Mouse (Mus musculus) embryonic facial prominence, embryonic 11.5 days (tissue): Measurements from ENCODE around the gene Fbxl8. TPM values are rescaled to one million over a fixed set of nuclear protein-coding genes. Genes with fewer than 3 reads are reported as not detected.
A peak's percentile ranks its signal among the peaks of the same experiment; 100 is the strongest.

ENCODE experiments used
- ATAC-seq: fragments of 200-750 bp; cut with Nextera tagmentation; replicated peaks from 2 replicates; pipeline ENCODE4 v1.8.0; 2017; ENCODE audit warnings: low read depth; ENCODE audit not compliant: insufficient number of reproducible peaks, low FRiP score, low TSS enrichment
- DNase-seq: peaks from one replicate; pipeline ENCODE4 v3.0.0-alpha.2; 2015; ENCODE audit warnings: low spot score
- H3K27ac ChIP-seq: fragments of 300-500 bp; sonication (generic); replicated peaks from 2 replicates; pipeline ENCODE4 v1.5.1; 2014; ENCODE audit warnings: mild to moderate bottlenecking, low read depth, low read length, control low read depth
- H3K27me3 ChIP-seq: fragments of 300-500 bp; sonication (generic); 2 replicates; pipeline ENCODE4 v1.6.1; 2014; ENCODE audit warnings: mild to moderate bottlenecking, low read length, moderate library complexity, mixed read lengths; ENCODE audit not compliant: control insufficient read depth, insufficient read depth
- H3K36me3 ChIP-seq: fragments of 300-500 bp; sonication (generic); replicated peaks from 2 replicates; pipeline ENCODE4 v1.6.1; 2014; ENCODE audit warnings: low read depth, mild to moderate bottlenecking, low read length, moderate library complexity, mixed read lengths; ENCODE audit not compliant: control insufficient read depth, insufficient read depth
- H3K4me1 ChIP-seq: fragments of 300-500 bp; sonication (generic); 2 replicates; pipeline ENCODE4 v1.6.1; 2014; ENCODE audit warnings: low read length, mixed read lengths; ENCODE audit not compliant: control insufficient read depth, insufficient read depth
- H3K4me2 ChIP-seq: fragments of 300-500 bp; sonication (generic); 2 replicates; pipeline ENCODE4 v1.6.1; 2014; ENCODE audit warnings: low read depth, mild to moderate bottlenecking, control low read depth, low read length, moderate library complexity
- H3K4me3 ChIP-seq: fragments of 300-500 bp; sonication (generic); 2 replicates; pipeline ENCODE4 v1.5.1; 2014; ENCODE audit warnings: low read depth, low read length, control low read depth
- H3K9ac ChIP-seq: fragments of 300-500 bp; sonication (generic); replicated peaks from 2 replicates; pipeline ENCODE4 v1.6.1; 2014; ENCODE audit warnings: mild to moderate bottlenecking, control low read depth, low read length
- H3K9me3 ChIP-seq: fragments of 300-500 bp; sonication (generic); replicated peaks from 2 replicates; pipeline ENCODE4 v1.6.1; 2016; ENCODE audit warnings: mild to moderate bottlenecking, low read length, inconsistent platforms, mixed read lengths; ENCODE audit not compliant: control insufficient read depth
- WGBS: fragments of 180-500 bp; shearing (Covaris S2); extraction: QIAGEN DNeasy Blood & Tissue Kit; methylation state at CpG from one replicate; pipeline ENCODE4 v1.1.7; 2014; 5-methylcytosine and 5-hydroxymethylcytosine counted together
- polyA plus RNA-seq: library from polyadenylated mRNA; unstranded; fragments of >200 nt; fragmentation: Nextera tagmentation; extraction: Ambion mirVana; gene quantifications from 2 replicates; pipeline ENCODE4 v1.2.1, GENCODE M21; 2014

Fbxl8 gene
- polyA plus RNA-seq, 1 experiment from 2014 or later, result 1.2 TPM

DNA sequence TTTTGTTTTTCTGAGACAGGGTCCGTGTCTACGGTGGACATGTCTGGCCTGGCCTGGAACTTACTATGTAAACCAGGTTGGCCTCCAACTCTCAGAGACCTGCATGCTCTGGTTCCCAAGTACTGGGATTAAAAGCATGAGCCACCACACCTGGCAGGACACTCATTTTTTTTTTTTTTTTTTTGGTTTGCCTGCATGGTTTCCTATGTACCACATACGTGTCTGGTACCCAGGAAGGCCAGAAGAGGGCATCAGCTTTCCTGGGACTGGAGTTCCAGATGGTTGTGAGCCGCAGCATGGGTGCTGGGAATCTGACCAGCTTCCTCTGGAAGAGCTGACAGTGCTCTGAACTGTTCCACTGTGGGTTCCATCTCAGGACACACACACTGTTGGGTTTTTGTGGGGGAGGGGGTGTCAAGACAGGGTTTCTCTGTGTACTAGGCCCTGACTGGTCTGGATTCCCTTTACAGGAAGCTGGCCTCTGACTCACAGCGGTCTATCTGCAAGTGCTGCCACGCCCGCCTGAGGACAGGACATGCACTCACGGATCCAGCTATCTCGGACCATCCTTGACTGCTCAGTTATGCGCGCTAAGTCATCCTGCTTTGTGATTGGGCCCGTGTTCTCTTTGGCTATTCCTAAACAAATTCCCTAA is 3.0 kb upstream of the Fbxl8 start:
- 86% methylated on average over 12 of the region's 12 CpGs for WGBS
- Histone ChIP-seq H3K9me3 (no peaks in the 10 kb centered on the region), H3K27me3 (peaks cover 53% of the 10 kb centered on the region), H3K4me2 (no peak overlapping the region), H3K4me3 (no peak overlapping the region), H3K4me1 (peaks cover 2% of the 10 kb centered on the region), H3K27ac (no peak overlapping the region), H3K36me3 (no peaks in the 10 kb centered on the region), H3K9ac (no peak overlapping the region)
- DNase-seq (no peak), ATAC-seq (no peak)

- DNase-seq (no peak), ATAC-seq (no peak)
- Histone ChIP-seq H3K4me2 (no peak overlapping the region), H3K4me1 (peaks cover 4% of the 10 kb centered on the region), H3K36me3 (no peaks in the 10 kb centered on the region), H3K9ac (no peak overlapping the region), H3K9me3 (no peaks in the 10 kb centered on the region), H3K27ac (no peak overlapping the region), H3K4me3 (no peak overlapping the region), H3K27me3 (peaks cover 66% of the 10 kb centered on the region)
- 40% methylated on average over 16 of the region's 16 CpGs for WGBS
Observed at GRCm38 (mm10) chr8:105263244-105263912, 1.1 kb upstream of the Fbxl8 start.

GRCm38 (mm10) chr8:105265128-105265527 is 680 bp downstream of the Fbxl8 start:
- Histone ChIP-seq H3K36me3 (no peaks in the 10 kb centered on the region), H3K27ac (no peak overlapping the region), H3K9me3 (no peaks in the 10 kb centered on the region), H3K4me3 (no peak overlapping the region), H3K4me1 (peaks cover 2% of the 10 kb centered on the region; the same call in 1 of the 2 replicates), H3K9ac (no peak overlapping the region), H3K4me2 (peak overlapping the region; percentile 87), H3K27me3 (peaks cover 67% of the 10 kb centered on the region)
- no peak for DNase-seq
- WGBS, result 12% methylated on average over 10 of the region's 10 CpGs
- no peak for ATAC-seq

GRCm38 (mm10) chr8:105266775-105267174 is 2.3 kb downstream of the Fbxl8 start:
- no peaks in the 10 kb centered on the region for H3K36me3 ChIP-seq
- H3K9me3 ChIP-seq, result no peaks in the 10 kb centered on the region
- no peak for ATAC-seq
- H3K4me1 ChIP-seq, result peaks cover 2% of the 10 kb centered on the region; the same call in 1 of the 2 replicates
- no peak overlapping the region for H3K9ac ChIP-seq
- no peak overlapping the region for H3K4me3 ChIP-seq
- DNase-seq, result no peak
- no peak overlapping the region for H3K27ac ChIP-seq
- 10% methylated on average over 13 of the region's 13 CpGs for WGBS
- H3K4me2 ChIP-seq, result no peak overlapping the region
- H3K27me3 ChIP-seq, result peaks cover 75% of the 10 kb centered on the region

DNA sequence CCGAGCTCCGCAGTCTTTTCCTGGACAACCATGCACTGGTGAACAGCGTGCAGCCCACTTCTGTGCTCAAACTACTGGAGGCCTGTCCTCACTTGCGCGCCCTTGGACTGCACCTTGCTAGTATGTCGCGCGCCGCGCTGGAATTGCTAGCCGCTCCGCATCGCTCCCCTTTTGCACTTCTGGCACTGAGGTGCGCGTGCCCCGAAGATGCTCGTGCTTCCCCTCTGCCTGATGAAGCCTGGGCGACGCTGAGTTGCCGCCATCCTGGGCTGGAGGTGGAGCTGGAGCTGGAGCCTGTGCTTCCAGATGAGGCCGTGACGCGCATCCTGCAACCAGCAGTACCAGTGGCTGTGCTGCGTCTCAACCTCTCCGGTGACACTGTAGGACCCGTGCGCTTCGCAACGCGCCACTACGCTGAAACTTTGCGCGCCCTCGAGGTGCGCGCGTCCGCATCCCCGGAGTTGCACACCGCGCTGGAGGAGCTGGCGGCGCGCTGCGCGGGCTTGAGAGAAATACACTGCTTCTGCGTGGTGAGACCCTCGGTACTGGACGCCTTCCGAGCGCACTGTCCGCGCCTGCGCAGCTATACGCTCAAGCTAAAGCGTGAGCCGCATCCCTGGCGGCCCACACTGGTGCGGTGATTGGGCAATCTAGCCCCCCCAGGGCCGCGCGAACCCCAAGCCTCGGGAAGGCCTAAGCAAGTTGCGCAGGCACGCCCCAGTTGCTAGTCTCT is 4.1 kb downstream of the Fbxl8 start:
- peak overlapping the region; percentile 72 for H3K4me2 ChIP-seq
- peak; percentile 87 for DNase-seq
- H3K9me3 ChIP-seq, result no peaks in the 10 kb centered on the region
- peaks cover 2% of the 10 kb centered on the region; the same call in 1 of the 2 replicates for H3K4me1 ChIP-seq
- peaks cover 84% of the 10 kb centered on the region for H3K27me3 ChIP-seq
- peak overlapping the region; percentile 41 for H3K4me3 ChIP-seq
- H3K27ac ChIP-seq, result no peak overlapping the region
- ATAC-seq, result peak; percentile 64
- H3K36me3 ChIP-seq, result no peaks in the 10 kb centered on the region
- H3K9ac ChIP-seq, result peak overlapping the region; percentile 29
- WGBS, result under 1% methylated on average over 65 of the region's 65 CpGs

DNA sequence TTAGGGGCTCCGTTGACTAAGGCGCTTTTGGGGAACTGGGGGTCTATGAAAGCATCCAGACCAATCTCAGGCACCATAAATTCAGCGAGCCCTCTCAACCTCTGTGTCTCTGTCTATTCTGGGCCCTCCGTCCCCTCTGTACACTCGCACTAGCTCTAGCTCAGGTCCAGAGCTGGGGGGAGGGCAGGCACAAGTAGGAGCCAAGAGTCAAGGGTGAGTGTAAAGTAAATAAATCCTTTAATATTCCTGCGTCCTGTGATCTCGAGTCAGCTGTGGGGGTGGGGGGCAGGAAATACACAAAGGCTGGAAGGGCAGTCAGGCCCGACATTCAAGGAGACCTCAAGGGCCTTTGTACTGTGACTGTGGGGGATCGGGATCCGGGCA is 4.6 kb downstream of the Fbxl8 start:
- Histone ChIP-seq H3K4me3 (peak overlapping the region; percentile 41), H3K27ac (no peak overlapping the region), H3K9me3 (no peaks in the 10 kb centered on the region), H3K4me2 (peak overlapping the region; percentile 72), H3K36me3 (no peaks in the 10 kb centered on the region), H3K27me3 (peaks cover 82% of the 10 kb centered on the region), H3K9ac (peak overlapping the region; percentile 29), H3K4me1 (peaks cover 2% of the 10 kb centered on the region; the same call in 1 of the 2 replicates)
- DNase-seq, result no peak
- no peak for ATAC-seq
- under 1% methylated on average over 10 of the region's 10 CpGs for WGBS

GRCm38 (mm10) chr8:105269461-105269947 is 5.1 kb downstream of the Fbxl8 start, which contains the start of gene Hsf4:
TSS of gene Hsf4 (plus strand) at chr8:105269801.
- H3K4me2 ChIP-seq, result peak within 1 kb of the TSS; percentile 72
- no peak within 1 kb of the TSS for H3K27ac ChIP-seq
- no peaks in the 10 kb centered on the region for H3K36me3 ChIP-seq
- peaks cover 83% of the 10 kb centered on the region for H3K27me3 ChIP-seq
- H3K9ac ChIP-seq, result peak within 1 kb of the TSS; percentile 37
- peaks cover 2% of the 10 kb centered on the region; the same call in 1 of the 2 replicates for H3K4me1 ChIP-seq
- WGBS, result under 1% methylated on average over 41 of the region's 42 CpGs
- H3K4me3 ChIP-seq, result peak within 1 kb of the TSS; percentile 41
- DNase-seq (no peak), ATAC-seq (no peak)
- no peaks in the 10 kb centered on the region for H3K9me3 ChIP-seq
